Comparison of ENCODE assay signal across 36 mouse cellular contexts in genomic region chr12:85539423-85539822, GRCm38 (mm10). TPM values are rescaled to one million over a fixed set of nuclear protein-coding genes. Genes with fewer than 3 reads are reported as not detected.
A peak's percentile ranks its signal among the peaks of the same experiment; 100 is the strongest.
DNase-seq lines count a peak whose midpoint lies in the region; ATAC-seq and TF ChIP-seq lines count a peak whose summit lies in the region.
"Had no signal": no experiment of that assay in that cellular context is flagged by ENCODE, and none has a peak within 500 bp of the region (broad histone marks: within the 10 kb centered on the region; RNA-seq: fewer than 3 reads in every experiment).

No protein-coding gene starts in this region.

- no peak overlapping the region for H3K27ac ChIP-seq in forebrain, postnatal 0 days (ENCODE audit: low read depth, low read length)
- no peak overlapping the region for H3K27ac ChIP-seq in forebrain, embryonic 14.5 days (ENCODE audit: low read depth, low read length)
- H3K27ac ChIP-seq in layer of hippocampus, adult 2 months, result no peak overlapping the region
- H3K27ac ChIP-seq: embryonic facial prominence, embryonic 10.5 days; embryonic facial prominence, embryonic 15.5 days; forebrain, embryonic 12.5 days; heart, embryonic 13.5 days; hindbrain, embryonic 10.5 days; limb, embryonic 10.5 days; limb, embryonic 15.5 days; liver, embryonic 13.5 days; midbrain, embryonic 13.5 days; neural tube, embryonic 15.5 days had no signal

- DNase-seq in forebrain, postnatal 0 days, result no peak
- no peak for DNase-seq in forebrain, embryonic 14.5 days (ENCODE audit: low spot score)
- no peak for DNase-seq in layer of hippocampus, adult 2 months (ENCODE audit: low spot score in 2 of 2)
- no peak for DNase-seq in layer of hippocampus, adult 9-11 months
- DNase-seq in brain, embryonic 14.5 days (ENCODE audit: low read depth), result no peak
- DNase-seq in ovary, postnatal 36 days (ENCODE audit: low spot score), result no peak
- no peak for DNase-seq in frontal cortex, adult 2 months (ENCODE audit: extremely low spot score in 1 of 2, low spot score in 1 of 2)
- DNase-seq: adrenal gland, adult 2 months; cerebellum, adult 8-10 months; cerebellum, postnatal 25 days; gastrocnemius, postnatal 36 days; heart, adult 18-20 months; heart, postnatal 14 days; kidney, adult 9 months; kidney, postnatal 14 days; liver, embryonic 13.5 days; lung, adult 2 months; lung, postnatal 36 days; right cerebral cortex, adult 18-20 months; spleen, adult 18-20 months; thymus, postnatal 4 days had no signal

- no peak for TF ChIP-seq POLR2A in brain, embryonic 14.5 days (IDR thresholded peaks at IDR 0.05; ENCODE audit: borderline replicate concordance, extremely low read depth, insufficient read depth, insufficient read length, poor library complexity, severe bottlenecking)

- H3K9ac ChIP-seq in forebrain, postnatal 0 days, result no peak overlapping the region
- H3K9ac ChIP-seq in forebrain, embryonic 14.5 days (ENCODE audit: low read length), result no peak overlapping the region
- H3K9ac ChIP-seq: embryonic facial prominence, embryonic 15.5 days; forebrain, embryonic 12.5 days; heart, embryonic 13.5 days; limb, embryonic 15.5 days; liver, embryonic 13.5 days; midbrain, embryonic 13.5 days; neural tube, embryonic 15.5 days had no signal

- 56% methylated on average over 7 of the region's 7 CpGs for WGBS in forebrain, postnatal 0 days
- WGBS in forebrain, embryonic 14.5 days, result 56% methylated on average over 7 of the region's 7 CpGs

- H3K4me2 ChIP-seq in forebrain, postnatal 0 days (ENCODE audit: low read depth), result no peak overlapping the region
- no peak overlapping the region for H3K4me2 ChIP-seq in forebrain, embryonic 14.5 days (ENCODE audit: low read length)
- H3K4me2 ChIP-seq: embryonic facial prominence, embryonic 15.5 days; forebrain, embryonic 12.5 days; heart, embryonic 13.5 days; limb, embryonic 15.5 days; liver, embryonic 13.5 days; midbrain, embryonic 13.5 days; neural tube, embryonic 15.5 days had no signal

- TF ChIP-seq CTCF in forebrain, postnatal 0 days (IDR thresholded peaks at IDR 0.05; ENCODE audit: low read depth), result peak; percentile 26; the same call in 1 of the 2 replicates
- TF ChIP-seq CTCF in layer of hippocampus, adult 2 months (conservative IDR thresholded peaks at IDR 0.05), result peak; percentile 49
- 0 out of 2 replicates have a peak, but pooled peaks have one; percentile 3 for TF ChIP-seq CTCF in E14TG2a.4 (conservative IDR thresholded peaks at IDR 0.05; ENCODE audit: low read length)
- peak; percentile 3; the same call in 1 of the 2 replicates for TF ChIP-seq CTCF in brain, embryonic 14.5 days (IDR thresholded peaks at IDR 0.05; ENCODE audit: borderline replicate concordance, extremely low read depth, insufficient read depth, insufficient read length)

- no peak for ATAC-seq in forebrain, postnatal 0 days
- ATAC-seq in forebrain, embryonic 14.5 days, result no peak
- ATAC-seq: activated CD4-positive, CD25-positive, alpha-beta regulatory T cell, adult 4 months; hindbrain, embryonic 16.5 days; intestine, embryonic 16.5 days; midbrain, embryonic 13.5 days had no signal

- no peaks in the 10 kb centered on the region for H3K4me1 ChIP-seq in forebrain, postnatal 0 days (ENCODE audit: insufficient read depth)
- no peaks in the 10 kb centered on the region for H3K4me1 ChIP-seq in forebrain, embryonic 14.5 days (ENCODE audit: control insufficient read depth, insufficient read depth, low read length)
- peaks cover 26% of the 10 kb centered on the region for H3K4me1 ChIP-seq in E14TG2a.4 (replicated peaks; ENCODE audit: low read depth, low read length)
- H3K4me1 ChIP-seq: liver, embryonic 13.5 days; midbrain, embryonic 13.5 days; neural tube, embryonic 15.5 days had no signal

- H3K4me3 ChIP-seq in forebrain, postnatal 0 days (ENCODE audit: low read depth, low read length), result no peak overlapping the region
- H3K4me3 ChIP-seq in forebrain, embryonic 14.5 days (ENCODE audit: low read depth, low read length), result no peak overlapping the region
- no peak overlapping the region for H3K4me3 ChIP-seq in layer of hippocampus, adult 2 months
- H3K4me3 ChIP-seq in E14TG2a.4 (replicated peaks; ENCODE audit: low read length), result no peak overlapping the region
- H3K4me3 ChIP-seq: embryonic facial prominence, embryonic 10.5 days; embryonic facial prominence, embryonic 15.5 days; forebrain, embryonic 12.5 days; heart, embryonic 13.5 days; hindbrain, embryonic 10.5 days; limb, embryonic 10.5 days; limb, embryonic 15.5 days; liver, embryonic 13.5 days; megakaryocyte, embryonic 14.5 days; midbrain, embryonic 13.5 days; neural tube, embryonic 15.5 days had no signal

- no peaks in the 10 kb centered on the region for H3K36me3 ChIP-seq in forebrain, postnatal 0 days (ENCODE audit: insufficient read depth)
- no peaks in the 10 kb centered on the region for H3K36me3 ChIP-seq in forebrain, embryonic 14.5 days (ENCODE audit: control insufficient read depth, insufficient read depth, low read length)
- no peaks in the 10 kb centered on the region for H3K36me3 ChIP-seq in E14TG2a.4 (ENCODE audit: insufficient read depth, low read length)
- H3K36me3 ChIP-seq: embryonic facial prominence, embryonic 10.5 days; embryonic facial prominence, embryonic 15.5 days; forebrain, embryonic 12.5 days; heart, embryonic 13.5 days; hindbrain, embryonic 10.5 days; limb, embryonic 10.5 days; limb, embryonic 15.5 days; liver, embryonic 13.5 days; midbrain, embryonic 13.5 days; neural tube, embryonic 15.5 days had no signal

- no peaks in the 10 kb centered on the region for H3K9me3 ChIP-seq in forebrain, postnatal 0 days (ENCODE audit: low read length)
- H3K9me3 ChIP-seq in forebrain, embryonic 14.5 days (replicated peaks; ENCODE audit: control insufficient read depth, low read length), result no peaks in the 10 kb centered on the region
- H3K9me3 ChIP-seq in E14TG2a.4 (ENCODE audit: low read length), result peaks cover 3% of the 10 kb centered on the region; the same call in 1 of the 2 replicates
- H3K9me3 ChIP-seq: embryonic facial prominence, embryonic 10.5 days; embryonic facial prominence, embryonic 15.5 days; forebrain, embryonic 12.5 days; heart, embryonic 13.5 days; hindbrain, embryonic 10.5 days; limb, embryonic 10.5 days; limb, embryonic 15.5 days; liver, embryonic 13.5 days; midbrain, embryonic 13.5 days; neural tube, embryonic 15.5 days had no signal

- H3K27me3 ChIP-seq in forebrain, postnatal 0 days (ENCODE audit: insufficient read depth, low read length), result no peaks in the 10 kb centered on the region
- H3K27me3 ChIP-seq in forebrain, embryonic 14.5 days (replicated peaks; ENCODE audit: control insufficient read depth, insufficient read depth, low read length), result no peaks in the 10 kb centered on the region
- H3K27me3 ChIP-seq in E14TG2a.4 (ENCODE audit: insufficient read depth, low read length), result peaks cover 13% of the 10 kb centered on the region; the same call in 1 of the 2 replicates
- H3K27me3 ChIP-seq: CH12.LX; embryonic facial prominence, embryonic 15.5 days; forebrain, embryonic 12.5 days; limb, embryonic 15.5 days; liver, embryonic 13.5 days; midbrain, embryonic 13.5 days; neural tube, embryonic 15.5 days had no signal

RNA-seq across cellular contexts. Expression of gene Jdp2, which starts 59.4 kb away (rescaled TPM):
- total RNA-seq in forebrain, postnatal 0 days (2014; rRNA removed), result 10.4 and 17.2 TPM in 2 replicates
- 0.24 and 0.60 TPM in 2 replicates for polyA plus RNA-seq in forebrain, postnatal 0 days (2015; fragmentation: Nextera tagmentation; extraction: Ambion mirVana)
- polyA plus RNA-seq in forebrain, embryonic 14.5 days (2014; fragmentation: Nextera tagmentation; extraction: Ambion mirVana), result 0.24 TPM in 1 of 2 replicates, not detected in the other
- total RNA-seq in layer of hippocampus, adult 2 months (2021), result 10 to 100 TPM; 48.2 to 49.5 TPM
- 7.3 and 11.9 TPM in 2 replicates for polyA plus RNA-seq in brain, embryonic 14.5 days (2012; rRNA removed)
- 45.8 and 51.8 TPM in 2 replicates for polyA plus RNA-seq in frontal cortex, adult 2 months (2012; rRNA removed)
- polyA plus RNA-seq: activated CD4-positive, CD25-positive, alpha-beta regulatory T cell, adult 4 months; limb, embryonic 10.5 days had no signal
